Comparison of ENCODE assay signal across 8 mouse cellular contexts in genomic region chr1:36492416-36493139, GRCm38 (mm10). TPM values are rescaled to one million over a fixed set of nuclear protein-coding genes. Genes with fewer than 3 reads are reported as not detected.
DNase-seq lines count a peak whose midpoint lies in the region; ATAC-seq lines count a peak whose summit lies in the region.

No protein-coding gene starts in this region.

- ATAC-seq in megakaryocyte, adult 5-6 weeks (ENCODE audit: poor library complexity, severe bottlenecking): no peak
- peak; percentile 81 for ATAC-seq in heart, embryonic 11.5 days (replicated peaks; ENCODE audit: insufficient number of reproducible peaks, low FRiP score, low TSS enrichment)
- peak; percentile 94 for ATAC-seq in kidney, embryonic 16.5 days (ENCODE audit: low FRiP score, low TSS enrichment)
- ATAC-seq in megakaryocyte progenitor cell, adult 5-6 weeks (replicated peaks; ENCODE audit: poor library complexity): peak; percentile 37; the same call in 1 of the 2 replicates

- H3K4me1 ChIP-seq in megakaryocyte, embryonic 14.5 days: peaks cover 61% of the 10 kb centered on the region
- peaks cover 10% of the 10 kb centered on the region for H3K4me1 ChIP-seq in heart, embryonic 11.5 days (ENCODE audit: control insufficient read depth, insufficient read depth, low read length)
- peaks cover 3% of the 10 kb centered on the region; the same call in 1 of the 2 replicates for H3K4me1 ChIP-seq in kidney, embryonic 16.5 days (ENCODE audit: insufficient read depth, low read length)

- H3K4me2 ChIP-seq in heart, embryonic 11.5 days: peak overlapping the region; percentile 37; the same call in 1 of the 2 replicates
- no peak overlapping the region for H3K4me2 ChIP-seq in kidney, embryonic 16.5 days (replicated peaks; ENCODE audit: low read depth, low read length)

- DNase-seq in embryo, embryonic 9.5 days (ENCODE audit: extremely low spot score): peak; percentile 49
- DNase-seq in right cerebral cortex, adult 18-20 months: no peak
- DNase-seq in layer of hippocampus, adult 8-10 months (ENCODE audit: low spot score in 2 of 2): no peak

- WGBS in heart, embryonic 11.5 days (ENCODE audit: insufficient replicate concordance): 34% methylated on average over 9 of the region's 9 CpGs
- 28% methylated on average over 9 of the region's 9 CpGs for WGBS in kidney, embryonic 16.5 days

- H3K4me3 ChIP-seq in megakaryocyte, embryonic 14.5 days (replicated peaks): peak overlapping the region; percentile 40
- no peak overlapping the region for H3K4me3 ChIP-seq in heart, embryonic 11.5 days (ENCODE audit: low read depth, low read length)
- no peak overlapping the region for H3K4me3 ChIP-seq in kidney, embryonic 16.5 days (ENCODE audit: low read length)

- peaks cover 15% of the 10 kb centered on the region for H3K36me3 ChIP-seq in megakaryocyte, embryonic 14.5 days (replicated peaks; ENCODE audit: low read length)
- no peaks in the 10 kb centered on the region for H3K36me3 ChIP-seq in heart, embryonic 11.5 days (ENCODE audit: control insufficient read depth, insufficient read depth, low read length)
- no peaks in the 10 kb centered on the region for H3K36me3 ChIP-seq in kidney, embryonic 16.5 days (ENCODE audit: insufficient read depth, low read length)

- H3K9ac ChIP-seq in heart, embryonic 11.5 days (ENCODE audit: low read depth, low read length): peak overlapping the region; percentile 46; the same call in 1 of the 2 replicates
- no peak overlapping the region; the same call in 1 of the 2 replicates for H3K9ac ChIP-seq in kidney, embryonic 16.5 days (replicated peaks; ENCODE audit: low read length)

- 0 out of 2 replicates have a peak overlapping the region, but pooled peaks have one; percentile 54 for H3K27ac ChIP-seq in heart, embryonic 11.5 days (ENCODE audit: low read depth, low read length)
- H3K27ac ChIP-seq in kidney, embryonic 16.5 days (ENCODE audit: low read length): no peak overlapping the region

- H3K9me3 ChIP-seq in megakaryocyte, embryonic 14.5 days: no peaks in the 10 kb centered on the region
- H3K9me3 ChIP-seq in heart, embryonic 11.5 days (replicated peaks; ENCODE audit: control insufficient read depth, low read length): no peaks in the 10 kb centered on the region
- H3K9me3 ChIP-seq in kidney, embryonic 16.5 days (ENCODE audit: low read length): no peaks in the 10 kb centered on the region

- no peaks in the 10 kb centered on the region for H3K27me3 ChIP-seq in megakaryocyte, embryonic 14.5 days (replicated peaks)
- no peaks in the 10 kb centered on the region for H3K27me3 ChIP-seq in heart, embryonic 11.5 days (ENCODE audit: control insufficient read depth, insufficient read depth, low read length)
- H3K27me3 ChIP-seq in kidney, embryonic 16.5 days (ENCODE audit: insufficient read depth, low read length): no peaks in the 10 kb centered on the region

RNA-seq across cellular contexts. Expression of gene Cnnm3, which starts 19.1 kb away (rescaled TPM):
- polyA plus RNA-seq in megakaryocyte, embryonic 14.5 days (2012; ENCODE audit: insufficient read depth, low replicate concordance): 9.6 and 10.5 TPM in 2 replicates
- 14.4 and 15.1 TPM in 2 replicates for total RNA-seq in megakaryocyte, adult 5-6 weeks (2015)
- total RNA-seq in megakaryocyte, adult 5-6 weeks (2017): 6.8 and 11.1 TPM in 2 replicates
- polyA plus RNA-seq in heart, embryonic 11.5 days (2014; fragmentation: Nextera tagmentation; extraction: Ambion mirVana): 2.5 and 3.9 TPM in 2 replicates
- polyA plus RNA-seq in kidney, embryonic 16.5 days (2015; fragmentation: Nextera tagmentation; extraction: Ambion mirVana): 3.5 and 3.7 TPM in 2 replicates
- 13.0 and 15.2 TPM in 2 replicates for total RNA-seq in megakaryocyte progenitor cell, adult 5-6 weeks (2015)
- 8.0 and 13.0 TPM in 2 replicates for total RNA-seq in megakaryocyte progenitor cell, adult 5-6 weeks (2017)
- 10 to 100 TPM; 33.3 to 47.2 (median 35.7) TPM for total RNA-seq in layer of hippocampus, adult 8-10 months (2022)

RNA-seq across cellular contexts. Expression of gene Cnnm4, which starts 21.2 kb away (rescaled TPM):
- polyA plus RNA-seq in megakaryocyte, embryonic 14.5 days (2012; ENCODE audit: insufficient read depth, low replicate concordance): 7.7 and 8.4 TPM in 2 replicates
- total RNA-seq in megakaryocyte, adult 5-6 weeks (2015): 17.8 and 22.7 TPM in 2 replicates
- 15.2 and 16.3 TPM in 2 replicates for total RNA-seq in megakaryocyte, adult 5-6 weeks (2017)
- polyA plus RNA-seq in heart, embryonic 11.5 days (2014; fragmentation: Nextera tagmentation; extraction: Ambion mirVana): 6.6 and 6.9 TPM in 2 replicates
- 13.8 and 13.9 TPM in 2 replicates for polyA plus RNA-seq in kidney, embryonic 16.5 days (2015; fragmentation: Nextera tagmentation; extraction: Ambion mirVana)
- total RNA-seq in megakaryocyte progenitor cell, adult 5-6 weeks (2015): 10.0 and 12.1 TPM in 2 replicates
- 7.0 and 8.4 TPM in 2 replicates for total RNA-seq in megakaryocyte progenitor cell, adult 5-6 weeks (2017)
- 10 to 100 TPM; 14.8 to 17.9 (median 16.2) TPM for total RNA-seq in layer of hippocampus, adult 8-10 months (2022)

RNA-seq across cellular contexts. Expression of gene Ankrd23, which starts 44.1 kb away (rescaled TPM):
- polyA plus RNA-seq in megakaryocyte, embryonic 14.5 days (2012; ENCODE audit: insufficient read depth, low replicate concordance): 2.7 and 5.6 TPM in 2 replicates
- total RNA-seq in megakaryocyte, adult 5-6 weeks (2015): 2.3 and 2.4 TPM in 2 replicates
- 2.2 and 9.8 TPM in 2 replicates for total RNA-seq in megakaryocyte, adult 5-6 weeks (2017)
- 9.8 and 13.6 TPM in 2 replicates for polyA plus RNA-seq in heart, embryonic 11.5 days (2014; fragmentation: Nextera tagmentation; extraction: Ambion mirVana)
- 15.2 and 21.7 TPM in 2 replicates for polyA plus RNA-seq in kidney, embryonic 16.5 days (2015; fragmentation: Nextera tagmentation; extraction: Ambion mirVana)
- total RNA-seq in megakaryocyte progenitor cell, adult 5-6 weeks (2015): 1.3 and 2.5 TPM in 2 replicates
- total RNA-seq in megakaryocyte progenitor cell, adult 5-6 weeks (2017): 4.8 and 7.4 TPM in 2 replicates
- 1 to 10 TPM; 3.7 to 7.7 (median 5.0) TPM for total RNA-seq in layer of hippocampus, adult 8-10 months (2022)

RNA-seq across cellular contexts. Expression of gene Gm42417, which starts 46.7 kb away (rescaled TPM):
- not detected in 2 replicates for polyA plus RNA-seq in megakaryocyte, embryonic 14.5 days (2012; ENCODE audit: insufficient read depth, low replicate concordance)
- total RNA-seq in megakaryocyte, adult 5-6 weeks (2015): not detected in 2 replicates
- not detected in 2 replicates for total RNA-seq in megakaryocyte, adult 5-6 weeks (2017)
- 0.44 TPM in 1 of 2 replicates, not detected in the other for polyA plus RNA-seq in heart, embryonic 11.5 days (2014; fragmentation: Nextera tagmentation; extraction: Ambion mirVana)
- polyA plus RNA-seq in kidney, embryonic 16.5 days (2015; fragmentation: Nextera tagmentation; extraction: Ambion mirVana): 0.30 and 1.5 TPM in 2 replicates
- 0.62 and 0.83 TPM in 2 replicates for total RNA-seq in megakaryocyte progenitor cell, adult 5-6 weeks (2015)
- 3.1 TPM in 1 of 2 replicates, not detected in the other for total RNA-seq in megakaryocyte progenitor cell, adult 5-6 weeks (2017)
- total RNA-seq in layer of hippocampus, adult 8-10 months (2022): under 1 TPM in 1 of 4 experiments, not detected in 3; 0.38 TPM

RNA-seq across cellular contexts. Expression of gene Lman2l, which starts 47.5 kb away (rescaled TPM):
- 1.1 and 6.7 TPM in 2 replicates for polyA plus RNA-seq in megakaryocyte, embryonic 14.5 days (2012; ENCODE audit: insufficient read depth, low replicate concordance)
- total RNA-seq in megakaryocyte, adult 5-6 weeks (2015): 23.9 and 25.4 TPM in 2 replicates
- 14.4 and 15.8 TPM in 2 replicates for total RNA-seq in megakaryocyte, adult 5-6 weeks (2017)
- 31.3 and 31.4 TPM in 2 replicates for polyA plus RNA-seq in heart, embryonic 11.5 days (2014; fragmentation: Nextera tagmentation; extraction: Ambion mirVana)
- polyA plus RNA-seq in kidney, embryonic 16.5 days (2015; fragmentation: Nextera tagmentation; extraction: Ambion mirVana): 54.0 and 61.4 TPM in 2 replicates
- 17.0 and 23.0 TPM in 2 replicates for total RNA-seq in megakaryocyte progenitor cell, adult 5-6 weeks (2015)
- 6.5 and 7.1 TPM in 2 replicates for total RNA-seq in megakaryocyte progenitor cell, adult 5-6 weeks (2017)
- 10 to 100 TPM; 56.0 to 81.9 (median 69.0) TPM for total RNA-seq in layer of hippocampus, adult 8-10 months (2022)
